Mouse (Mus musculus) lung, adult 2 months (tissue): ENCODE measurements around the gene Zbtb16.

ENCODE experiments used
- CTCF ChIP-seq: fragments of 200-500 bp; IDR thresholded peaks from 2 replicates; pipeline ENCODE4 v1.5.1; 2011; ENCODE audit warnings: mild to moderate bottlenecking, low read length, control low read depth; ENCODE audit not compliant: insufficient read depth
- POLR2A ChIP-seq: fragments of 200-500 bp; IDR thresholded peaks from 2 replicates; pipeline ENCODE4 v1.6.1; 2011; ENCODE audit warnings: low read depth, mild to moderate bottlenecking, control low read depth, low read length, borderline replicate concordance; ENCODE audit errors: extremely low read depth

DNA sequence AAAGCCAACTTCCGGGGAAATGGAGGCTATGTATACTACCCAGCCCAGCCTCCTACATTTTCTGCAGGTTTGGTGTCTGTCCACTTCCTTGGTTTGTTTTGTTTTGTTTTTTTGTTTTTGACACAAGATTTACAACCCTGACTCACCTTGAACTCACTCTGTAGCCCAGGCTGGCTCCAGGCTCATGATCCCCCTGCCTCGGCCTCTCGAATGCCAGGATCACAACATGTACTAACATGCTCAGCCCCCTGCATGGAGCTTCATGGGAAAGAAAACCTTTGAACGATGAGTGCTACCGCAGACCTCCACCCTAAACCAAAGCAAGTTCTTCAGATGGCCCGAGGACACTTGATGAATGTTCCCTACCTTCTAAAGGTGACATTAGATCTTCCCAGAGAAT is 86.4 kb downstream of the Zbtb16 start:
- TF ChIP-seq CTCF (no peak), POLR2A (no peak)
